Mouse (Mus musculus) lung, postnatal 10 days (tissue): ENCODE measurements around the gene Ly6g6f.
A peak's percentile ranks its signal among the peaks of the same experiment; 100 is the strongest.
"Not testable (repeated sequence)": the region's sequence is repeated elsewhere in the genome, so short reads cannot be mapped to it uniquely, and the experiment has no call there.

ENCODE experiments used
- DNase-seq: peaks from one replicate; pipeline ENCODE4 v3.0.0; 2021

The Ly6g6f gene

DNA sequence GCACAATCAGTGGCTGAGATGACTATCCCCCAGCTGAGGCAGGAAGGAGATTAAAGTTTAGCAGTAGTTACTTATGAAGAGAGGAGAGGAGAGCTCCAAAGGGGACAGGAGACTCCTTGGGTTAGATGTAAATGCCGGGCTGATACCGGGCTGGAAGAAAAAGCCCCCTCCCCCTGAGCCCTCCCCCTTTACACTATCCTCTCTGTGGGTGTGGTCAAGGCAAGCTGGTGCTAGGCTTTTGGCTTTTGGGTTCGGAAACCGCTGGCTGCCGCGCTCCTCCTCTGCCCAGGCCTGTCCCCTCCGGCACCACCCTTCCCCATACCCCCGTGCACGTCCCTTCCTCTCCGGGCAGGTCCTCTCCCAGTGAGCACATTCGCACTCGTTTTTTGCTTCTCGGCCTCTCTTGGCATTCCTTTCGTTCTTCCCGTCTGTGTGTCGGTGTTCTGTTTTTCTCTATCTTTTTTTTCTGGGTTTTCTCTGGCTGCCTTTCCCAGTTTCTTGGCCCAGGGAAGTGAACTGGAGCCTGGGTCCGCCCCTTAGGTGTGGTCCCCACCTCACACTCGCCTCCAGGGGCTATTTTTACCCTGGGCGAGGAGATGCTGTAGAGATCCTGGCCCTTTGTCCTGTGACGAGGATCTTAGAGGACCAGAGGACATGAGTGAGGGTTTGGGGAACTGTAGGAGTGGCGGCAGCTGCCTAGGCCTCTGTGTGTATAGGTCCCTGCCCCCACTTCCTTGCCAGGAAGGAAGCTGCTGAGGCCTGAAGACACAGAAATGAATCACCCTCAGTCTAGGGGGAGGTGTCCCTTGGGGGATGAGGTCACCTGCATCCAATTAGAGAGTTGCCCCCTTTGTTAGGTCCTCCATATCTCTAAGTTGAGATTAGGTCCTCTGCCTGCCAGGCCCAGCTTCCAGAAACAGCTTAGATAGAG, 34.0 kb downstream of the Ly6g6f start:
- DNase-seq, result peak; percentile 92

DNA sequence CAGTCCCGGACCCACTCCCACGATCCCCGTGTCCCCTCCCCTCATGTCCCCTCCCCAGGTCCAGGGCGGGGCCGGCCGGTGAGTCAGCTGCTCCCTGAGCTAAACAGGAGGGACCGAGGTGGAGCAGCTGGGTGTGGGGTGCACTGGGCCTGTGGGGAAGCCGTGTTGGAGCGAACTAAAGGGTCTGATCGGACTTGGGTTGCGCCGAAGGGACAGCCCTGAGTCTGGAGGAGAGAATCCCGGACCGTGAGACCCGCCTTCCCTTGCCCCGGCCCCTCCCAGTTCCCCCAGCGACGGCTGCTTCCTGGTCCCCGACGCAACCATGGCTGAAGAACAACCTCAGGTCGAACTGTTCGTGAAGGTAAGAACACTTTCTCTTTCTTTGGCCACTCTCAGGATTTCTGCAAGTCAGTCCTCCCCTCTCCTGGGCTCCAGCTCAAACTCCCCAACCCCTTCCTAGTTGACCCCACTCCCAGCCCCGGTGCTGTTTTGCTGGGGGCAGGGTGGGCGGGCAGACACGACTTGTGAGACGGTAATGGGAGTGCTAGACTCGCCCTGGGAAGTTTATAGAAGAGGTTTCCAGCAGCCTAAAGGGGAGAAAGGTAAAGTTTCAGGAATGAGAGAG, 35.2 kb downstream of the Ly6g6f start:
- DNase-seq, result peak; percentile 93

DNA sequence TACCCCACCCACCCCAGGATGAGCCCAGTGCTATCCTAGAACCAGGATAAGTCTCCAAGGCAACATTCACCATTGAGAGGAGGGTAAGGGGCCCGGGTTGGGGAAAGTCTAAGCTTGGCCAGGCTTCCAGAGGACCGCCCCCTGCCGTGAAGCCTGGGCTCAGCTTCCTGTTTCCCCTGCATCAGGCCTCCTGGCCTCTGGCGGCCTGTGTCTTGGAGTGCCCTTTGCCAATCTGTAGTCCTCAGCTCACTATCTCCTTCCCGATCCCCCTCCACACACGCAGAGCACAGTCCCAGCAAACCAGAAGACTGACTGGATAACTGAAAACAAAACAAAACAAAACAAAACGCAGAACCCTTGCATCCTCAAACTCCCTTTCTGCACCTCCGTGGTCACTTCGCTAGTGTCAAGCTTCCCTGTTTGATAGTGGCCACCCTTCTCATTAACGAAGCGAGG, 35.8 kb downstream of the Ly6g6f start, which contains the start of gene Clic1:
Gene Clic1, plus strand, starts transcription at position 406 of the 456 bp plus-strand sequence.
- DNase-seq, result peak; percentile 80

DNA sequence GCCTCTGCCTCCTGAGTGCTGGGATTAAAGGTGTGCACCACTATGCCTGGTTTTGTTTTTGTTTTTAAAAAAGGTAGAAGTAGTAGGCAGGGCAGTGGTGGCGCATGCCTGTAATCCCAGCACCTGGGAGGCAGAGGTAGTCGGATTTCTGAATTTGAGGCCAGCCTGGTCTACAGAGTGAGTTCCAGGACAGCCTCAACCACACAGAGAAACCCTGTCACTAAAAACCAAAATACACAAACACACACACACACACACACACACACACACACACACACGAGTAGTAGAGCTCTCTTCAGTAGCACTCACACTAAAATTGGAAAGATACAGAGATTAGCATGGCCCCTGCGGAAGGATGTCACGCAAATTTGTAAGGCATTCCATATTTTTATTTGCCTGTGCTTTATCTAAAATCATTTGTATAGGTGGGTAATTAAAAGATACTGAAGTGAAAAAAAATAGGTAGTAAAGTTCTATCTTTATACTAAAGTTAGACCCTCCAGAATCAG, 36.4 kb downstream of the Ly6g6f start:
- DNase-seq, result no peak

DNA sequence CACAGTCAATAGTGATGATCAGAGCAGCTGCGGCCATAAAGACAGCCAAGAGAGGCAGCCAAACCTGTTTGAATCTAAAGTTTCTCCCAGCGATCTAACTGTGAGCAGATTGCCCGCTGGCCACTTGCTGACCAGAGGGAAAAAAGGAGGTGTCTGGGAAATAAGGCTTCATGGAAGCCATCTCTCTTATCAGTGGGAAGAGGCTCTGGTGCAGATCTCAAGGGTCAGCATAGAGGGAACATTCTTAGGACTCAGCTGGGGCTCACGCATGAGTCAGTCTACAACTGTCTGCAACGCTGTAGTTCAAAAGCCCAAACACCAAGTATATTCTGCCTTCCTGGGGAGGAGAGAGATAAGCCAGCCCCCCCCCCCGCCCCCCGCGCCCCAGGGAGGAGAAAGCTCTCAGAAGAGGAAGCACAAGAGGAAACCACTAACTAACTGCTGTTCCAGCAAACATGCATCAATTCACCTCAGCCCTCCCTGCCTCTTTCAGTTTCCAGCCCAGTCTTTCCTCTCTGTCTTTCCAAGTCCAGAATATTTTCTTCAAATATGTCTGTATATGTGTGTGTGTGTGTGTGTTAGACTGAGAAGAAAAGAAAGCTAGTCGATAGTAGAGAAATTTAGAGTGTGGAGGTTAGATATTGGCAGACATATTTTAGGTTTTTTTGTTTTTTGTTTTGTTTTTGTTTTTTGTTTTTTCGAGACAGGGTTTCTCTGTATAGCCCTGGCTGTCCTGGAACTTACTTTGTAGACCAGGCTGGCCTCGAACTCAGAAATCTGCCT, 37.1 kb downstream of the Ly6g6f start:
- DNase-seq, result peak; percentile 35

DNA sequence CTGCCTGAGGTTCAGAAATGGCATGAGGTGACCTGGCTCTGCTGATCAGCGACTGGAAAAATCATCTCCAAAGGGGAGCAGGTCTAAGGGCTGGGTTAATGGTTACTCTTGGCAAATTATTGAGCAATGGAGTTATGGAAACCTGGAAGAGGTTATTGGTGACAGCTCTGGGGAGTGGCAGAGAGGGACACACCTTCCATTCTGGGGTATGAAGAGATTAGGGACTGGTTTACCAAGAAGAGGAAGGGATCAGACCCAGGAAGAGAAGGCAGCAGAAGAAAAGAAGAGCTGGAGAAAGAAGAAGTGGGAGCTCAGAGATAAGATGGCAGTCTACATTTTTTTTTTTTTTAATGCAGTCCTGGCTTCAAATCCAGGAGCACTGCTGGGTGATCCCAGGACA, 37.7 kb downstream of the Ly6g6f start:
- DNase-seq, result no peak

DNA sequence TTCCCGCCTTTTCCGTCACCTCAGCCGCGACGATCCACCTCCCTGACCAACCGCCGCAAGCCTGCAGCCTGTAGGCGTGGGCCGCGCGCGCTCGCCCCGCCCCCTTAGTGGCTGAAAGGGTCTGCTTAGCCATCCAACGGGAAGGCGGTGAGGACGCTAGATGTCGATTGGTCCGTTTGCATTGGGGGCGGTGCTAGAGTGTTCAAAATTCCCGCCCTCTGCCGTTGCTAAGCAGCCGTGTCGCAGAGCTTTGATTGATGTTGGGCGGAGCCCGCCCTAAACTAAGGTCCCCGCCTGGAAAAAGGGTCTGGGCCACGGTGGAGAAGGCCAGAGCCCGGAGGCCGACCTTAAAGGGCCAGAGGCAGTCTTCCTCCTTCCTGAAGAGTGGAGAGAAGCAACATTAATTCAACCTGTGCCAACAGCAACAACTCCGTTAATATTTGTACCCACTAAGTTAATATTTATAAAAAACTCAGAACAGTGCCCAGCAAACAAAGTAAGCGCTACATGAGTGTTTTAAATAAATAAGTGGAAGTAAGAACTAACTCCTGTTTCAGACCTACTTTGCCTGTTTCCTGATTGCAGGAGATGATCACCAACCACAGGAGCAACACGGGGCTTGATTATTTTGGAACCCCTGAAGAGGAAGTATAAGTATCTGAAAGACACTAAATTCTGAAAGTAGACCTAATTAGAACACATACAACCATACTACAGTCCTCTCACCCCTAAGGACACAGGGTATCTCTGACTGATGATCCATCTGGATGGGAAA, 38.5 kb downstream of the Ly6g6f start, which contains the start of gene Msh5:
Gene Msh5, minus strand, starts transcription at position 65 of the 775 bp plus-strand sequence.
- peak; percentile 98 for DNase-seq

DNA sequence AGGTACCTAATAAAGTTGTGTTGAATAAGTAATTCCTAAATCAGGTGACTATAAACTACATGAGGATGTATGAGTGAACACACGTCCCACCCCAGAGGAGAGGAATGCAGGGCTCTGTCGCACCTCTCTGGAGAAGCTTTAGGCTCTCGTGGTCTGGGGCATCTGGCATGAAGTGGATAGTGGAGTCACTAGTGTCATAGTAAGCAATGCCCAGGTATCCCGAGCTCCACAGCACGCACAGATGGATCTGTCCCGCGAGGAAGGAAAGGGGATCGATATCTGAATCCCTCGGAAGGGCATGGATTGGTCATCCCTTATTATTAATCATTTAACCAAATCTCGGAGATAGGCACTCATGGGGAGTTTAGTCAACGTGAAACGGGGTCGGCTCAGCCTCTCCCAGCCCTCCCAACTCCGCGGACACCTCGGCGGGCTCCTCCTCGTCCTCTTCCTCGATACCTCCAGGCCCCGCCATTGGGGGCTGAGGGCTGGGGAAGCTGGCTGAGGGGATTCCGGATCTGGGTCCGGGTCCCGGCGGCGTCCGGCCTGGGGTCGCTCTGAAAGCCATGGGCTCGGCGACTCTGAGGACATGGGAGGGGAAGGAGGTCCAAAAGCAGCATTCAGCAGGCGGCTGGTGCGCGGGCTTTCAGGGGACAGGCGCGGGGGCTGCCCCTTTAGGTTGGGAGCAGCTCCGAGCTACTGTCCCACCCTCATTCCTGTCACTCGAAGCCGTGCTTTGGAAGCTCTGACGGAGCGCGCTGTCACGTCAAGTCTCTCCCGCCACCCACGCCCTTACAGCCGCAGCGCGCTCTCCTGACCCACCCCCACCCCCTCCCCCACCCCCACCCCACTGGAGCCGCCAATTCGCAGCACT, 39.4 kb downstream of the Ly6g6f start:
- no peak for DNase-seq

DNA sequence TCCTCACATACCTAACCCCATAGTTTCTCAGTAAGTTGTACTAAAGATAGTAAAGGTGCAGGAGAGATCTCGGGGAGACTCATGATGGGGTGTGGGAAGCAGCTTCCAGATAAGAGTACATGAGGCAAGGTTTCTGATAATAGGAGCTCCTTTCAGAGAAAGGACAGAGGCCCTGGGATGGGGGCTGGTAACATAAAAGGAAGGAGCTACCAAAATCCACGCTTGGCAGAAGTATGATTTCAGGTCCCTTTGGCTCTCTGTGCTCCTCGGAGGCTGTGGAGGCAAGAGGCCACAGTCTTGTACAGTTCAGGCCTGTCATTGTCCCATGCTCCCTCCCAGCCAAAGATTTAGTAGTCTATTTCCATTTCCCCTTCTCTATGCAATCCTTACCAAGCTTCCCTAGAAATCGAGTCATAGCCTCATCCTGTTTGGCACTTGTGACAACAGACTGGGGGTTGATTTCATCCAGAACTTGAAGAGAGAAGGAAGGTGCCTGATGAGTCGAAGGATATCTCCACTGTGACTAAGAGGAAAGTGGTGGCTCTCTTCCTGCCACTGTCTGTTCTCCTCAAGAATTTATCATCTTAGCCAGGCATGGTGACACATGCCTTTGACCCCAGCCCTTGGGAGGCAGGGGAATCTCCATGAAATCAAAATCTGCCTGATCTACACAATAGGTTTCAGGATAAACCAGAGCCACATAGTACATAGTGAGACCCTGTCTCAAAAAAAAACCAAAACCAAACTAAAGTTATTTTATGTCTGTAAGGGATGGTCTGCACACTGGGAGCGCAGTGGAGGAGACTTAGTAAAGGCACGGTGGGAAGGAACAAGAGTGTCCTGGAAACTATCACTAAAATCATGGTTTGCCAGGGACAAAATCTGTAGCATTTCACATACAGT, 40.3 kb downstream of the Ly6g6f start:
- DNase-seq, result no peak

DNA sequence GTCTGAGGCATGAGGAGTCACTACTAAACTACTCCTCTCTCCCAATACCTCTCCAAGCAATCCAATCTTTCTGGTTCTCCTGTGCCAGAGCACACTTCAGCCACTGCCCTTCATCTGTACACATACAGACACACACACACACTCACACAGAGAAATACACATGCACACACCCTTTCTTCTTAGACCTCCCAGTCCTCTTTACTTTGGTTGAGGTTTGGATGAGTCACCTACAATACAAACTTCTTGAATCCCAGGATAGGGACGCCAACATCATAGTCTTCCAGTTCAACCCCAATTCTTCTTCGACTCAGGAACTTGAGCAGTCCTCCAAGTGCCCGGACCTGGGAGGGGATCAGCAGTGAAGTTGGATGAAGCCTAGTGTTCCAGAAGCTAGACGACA, 41.6 kb downstream of the Ly6g6f start:
- no peak for DNase-seq

DNA sequence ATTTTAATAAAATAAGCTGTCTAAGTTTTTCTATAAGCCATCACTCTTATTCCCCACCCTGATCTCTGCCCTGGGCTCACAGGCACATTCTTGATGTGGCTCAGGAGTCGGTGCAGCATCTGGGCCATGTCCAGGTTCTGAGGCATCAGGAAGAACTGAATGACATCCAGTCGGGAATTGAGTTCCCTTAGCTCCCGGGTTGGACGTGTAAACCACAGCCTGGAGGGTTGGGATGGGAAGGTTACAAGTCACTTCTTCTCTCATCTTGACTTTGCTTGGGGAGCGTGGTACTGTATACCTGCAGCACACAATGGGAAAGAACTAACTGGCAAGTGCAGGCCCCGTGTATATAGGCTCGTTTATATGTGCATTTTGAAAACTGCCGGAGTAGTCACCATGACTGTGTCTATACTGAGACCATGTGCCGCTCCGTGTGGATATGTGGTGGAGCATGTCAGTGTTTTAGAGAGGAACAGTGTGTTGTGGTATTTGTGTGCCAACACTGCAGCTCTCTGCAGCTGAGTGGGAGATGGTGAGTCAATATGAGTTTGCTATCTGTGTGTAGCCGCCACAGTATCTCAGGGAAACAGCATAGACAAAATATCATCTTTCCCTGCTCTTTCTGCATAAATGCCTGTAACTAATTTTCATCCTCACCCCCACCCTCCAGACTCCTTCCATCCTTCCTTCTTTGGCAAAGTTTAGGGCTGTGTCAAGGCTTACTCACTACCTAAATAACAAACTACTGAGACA, 46.1 kb downstream of the Ly6g6f start:
- no peak for DNase-seq

DNA sequence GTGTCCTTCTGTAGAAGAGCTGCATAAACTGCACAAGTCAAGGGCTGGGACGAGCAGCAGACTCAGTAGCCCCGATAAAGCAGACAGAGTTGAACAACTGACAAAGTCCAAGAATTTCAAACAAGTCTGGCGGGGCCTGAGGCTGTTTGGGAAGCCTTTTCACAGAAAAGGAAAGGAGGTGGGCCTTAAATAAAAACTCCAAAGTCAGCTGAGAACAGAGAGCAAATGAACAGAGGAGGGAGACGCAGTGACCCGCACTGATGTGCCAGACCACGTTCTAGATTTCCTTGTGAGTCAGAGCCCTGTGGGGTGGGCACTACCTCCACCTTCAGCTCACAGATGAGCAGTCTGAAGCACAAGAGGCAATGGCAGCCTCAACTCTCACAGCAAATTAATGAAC, 50.5 kb downstream of the Ly6g6f start:
- no peak for DNase-seq

DNA sequence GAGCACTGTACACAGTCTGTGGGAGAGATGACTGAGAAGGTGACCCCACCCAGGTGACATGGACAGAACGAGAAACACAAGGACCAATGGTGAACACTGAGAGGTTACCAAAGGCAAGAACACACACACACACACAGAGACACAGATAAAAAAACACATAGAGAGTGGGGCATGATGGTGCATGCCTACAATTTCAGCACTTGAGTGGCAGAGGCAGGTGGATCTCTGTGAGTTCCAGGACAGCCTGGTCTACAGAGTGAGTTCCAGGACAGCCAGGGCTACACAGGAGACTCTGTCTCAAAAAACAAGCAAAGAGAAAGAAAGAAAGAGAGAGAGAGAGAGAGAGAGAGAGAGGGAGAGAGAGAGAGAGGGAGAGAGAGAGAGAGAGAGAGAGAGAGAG, 51.7 kb downstream of the Ly6g6f start:
- not testable (repeated sequence) for DNase-seq

DNA sequence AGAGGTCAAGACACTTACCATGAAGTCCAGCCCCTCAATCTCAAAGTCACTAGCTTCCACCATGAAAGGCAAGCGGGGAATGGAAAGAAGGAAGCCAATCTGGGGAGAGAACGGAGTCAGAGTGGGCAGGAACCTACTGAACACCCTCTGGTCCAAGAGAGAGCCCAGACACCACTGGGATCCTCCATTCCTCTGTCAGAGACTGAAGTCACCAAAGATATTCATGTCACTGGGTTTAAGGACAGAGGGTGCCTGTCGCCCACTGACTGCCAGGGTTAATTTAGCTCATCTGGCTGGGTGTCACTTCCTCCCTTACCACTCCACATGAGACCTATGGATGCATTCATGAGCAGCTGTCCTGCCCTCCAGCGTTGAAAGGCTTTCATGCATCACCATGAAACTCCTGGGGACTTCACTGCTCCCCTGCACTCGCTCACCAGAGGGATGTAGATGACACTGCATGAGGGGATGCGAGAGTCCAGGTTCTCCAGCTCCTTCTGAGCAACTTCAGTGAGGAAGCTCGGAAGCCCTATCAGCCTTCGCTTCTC, 53.0 kb downstream of the Ly6g6f start:
- DNase-seq, result no peak

DNA sequence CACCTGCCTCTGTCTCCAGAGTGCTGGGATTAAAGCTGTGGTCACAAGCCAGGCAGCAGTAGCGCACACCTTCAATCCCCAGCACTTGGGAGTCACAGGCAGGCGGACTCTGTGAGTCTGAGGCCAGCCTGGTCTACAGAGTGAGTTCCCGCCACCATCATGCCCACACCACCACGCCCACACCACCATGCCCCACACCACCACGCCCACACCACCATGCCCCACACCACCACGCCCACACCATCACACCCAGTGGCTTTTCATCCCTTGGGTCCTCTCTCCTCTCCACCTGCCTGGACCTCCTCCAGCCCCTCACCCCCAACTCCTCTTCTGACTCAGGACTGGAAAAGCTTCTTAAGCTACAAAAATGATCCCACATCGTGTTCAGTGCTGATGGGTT, 53.5 kb downstream of the Ly6g6f start:
- no peak for DNase-seq

DNA sequence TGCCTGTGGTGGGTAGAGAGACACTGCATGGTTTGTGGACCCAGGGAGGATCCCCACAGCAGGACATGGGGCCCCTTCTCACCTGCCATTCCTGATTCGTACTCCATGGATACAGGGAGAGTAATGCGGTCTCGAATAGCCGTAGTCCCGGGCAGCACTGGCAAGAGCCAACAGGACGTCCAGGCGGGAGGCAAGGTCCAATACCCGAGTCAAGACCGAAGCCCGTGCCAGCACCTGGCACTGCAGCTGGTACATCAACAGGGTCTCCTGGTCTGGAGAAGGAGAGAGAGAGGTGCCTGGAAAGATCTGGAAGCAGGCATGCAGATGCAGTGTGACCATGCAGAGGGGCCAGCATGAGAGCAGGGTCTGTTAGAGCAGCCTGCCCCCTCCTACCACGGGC, 54.1 kb downstream of the Ly6g6f start:
- DNase-seq, result no peak
